Mouse (Mus musculus): Measurements from ENCODE around the gene Vmn1r31. TPM values are rescaled to one million over a fixed set of nuclear protein-coding genes. Genes with fewer than 3 reads are reported as not detected.

Vmn1r31 gene
- not detected for polyA plus RNA-seq (2014; fragmentation: Illumina TruSeq; extraction: RNeasy Lipid Tissue Mini Kit (QIAGEN cat#74804); ENCODE audit: low read depth, low replicate concordance)

DNA sequence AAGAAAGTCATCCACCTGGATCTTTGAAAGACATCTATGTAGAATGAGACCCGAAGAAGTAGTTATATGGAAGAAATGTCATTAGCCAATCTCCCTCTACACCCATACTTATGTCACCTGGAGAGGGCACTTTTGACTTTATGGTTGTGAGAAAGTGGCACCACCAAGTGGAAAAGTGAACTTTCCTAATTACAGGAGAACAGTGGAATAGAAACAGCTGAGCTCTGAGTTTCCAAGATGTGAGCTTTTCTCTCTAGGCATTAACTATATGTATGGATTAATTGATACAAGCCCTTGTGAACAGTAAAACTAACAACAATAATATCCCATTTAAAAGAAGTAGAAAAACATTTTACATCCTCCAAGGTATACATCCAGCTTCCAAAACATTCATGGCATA is at the start of gene Vmn1r31:
Vmn1r31 (minus strand) TSS at position 101 of the 400 bp plus-strand sequence.

DNA sequence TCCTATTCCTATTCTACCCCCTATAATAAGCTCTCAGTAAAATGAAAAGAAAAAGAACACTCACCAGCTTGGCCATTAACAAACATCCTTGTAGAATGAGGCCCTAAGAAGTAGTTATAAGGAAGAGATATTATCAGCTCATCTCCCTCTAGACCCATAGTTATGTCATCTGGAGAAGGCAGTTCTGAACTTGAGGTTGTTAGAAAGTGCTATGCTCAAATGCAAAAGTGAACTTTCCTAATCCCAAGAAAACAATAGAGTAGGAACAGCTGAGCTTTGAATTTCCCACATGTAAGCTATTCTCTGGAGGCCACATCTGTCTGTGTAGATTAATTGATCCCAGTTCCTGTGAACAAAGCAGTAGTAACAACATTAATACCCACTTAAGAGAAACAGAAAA is 31.8 kb downstream of the Vmn1r31 start, which contains the start of gene Vmn1r30:
Vmn1r30 (minus strand) TSS at position 101 of the 400 bp plus-strand sequence.

Other genes with a start within 250 kb of the Vmn1r31 start
- not detected for gene Vmn1r28, start 213.3 kb downstream of the Vmn1r31 start, polyA plus RNA-seq (2014; fragmentation: Illumina TruSeq; extraction: RNeasy Lipid Tissue Mini Kit (QIAGEN cat#74804); ENCODE audit: low read depth, low replicate concordance)
- not detected for gene Vmn1r29, start 173.8 kb downstream of the Vmn1r31 start, polyA plus RNA-seq (2014; fragmentation: Illumina TruSeq; extraction: RNeasy Lipid Tissue Mini Kit (QIAGEN cat#74804); ENCODE audit: low read depth, low replicate concordance)
- gene Vmn1r30, start 31.9 kb downstream of the Vmn1r31 start, polyA plus RNA-seq (2014; fragmentation: Illumina TruSeq; extraction: RNeasy Lipid Tissue Mini Kit (QIAGEN cat#74804); ENCODE audit: low read depth, low replicate concordance) = not detected
- 953 TPM for gene Abcg2, start 109.2 kb upstream of the Vmn1r31 start, polyA plus RNA-seq (2014; fragmentation: Illumina TruSeq; extraction: RNeasy Lipid Tissue Mini Kit (QIAGEN cat#74804); ENCODE audit: low read depth, low replicate concordance)